Mouse (Mus musculus) brain, adult 2 months (tissue): ENCODE results near the gene Fancc.

Experiments used
- DNase-seq: peaks from one replicate; pipeline ENCODE4 v3.0.0; 2011; ENCODE audit warnings: low read depth, low spot score

The Fancc gene

GRCm38 (mm10) chr13:63293647-63294046 is 203.4 kb downstream of the Fancc start:
- DNase-seq: no peak

GRCm38 (mm10) chr13:63291016-63291415 is 206.1 kb downstream of the Fancc start:
- no peak for DNase-seq

DNA sequence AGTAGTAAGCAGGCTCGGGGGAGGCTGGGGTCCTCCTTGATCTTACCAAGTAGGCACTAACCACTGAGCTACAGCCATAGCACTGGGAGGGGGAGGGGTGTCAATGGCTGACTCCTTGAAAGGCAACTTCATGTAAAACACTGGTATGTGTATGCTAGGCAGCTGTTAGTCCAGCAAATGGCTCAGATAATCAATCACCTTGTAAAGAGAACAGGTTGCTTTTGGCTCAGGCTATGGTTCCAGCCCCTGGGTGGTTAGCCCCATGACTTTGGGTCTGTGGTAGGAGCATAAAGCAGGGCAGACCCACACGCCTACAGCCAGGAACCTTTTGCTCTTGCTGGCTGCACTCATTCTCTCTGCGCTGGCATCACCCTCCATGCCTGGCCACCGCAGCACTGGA is 207.0 kb downstream of the Fancc start:
- DNase-seq: no peak

- DNase-seq: peak; percentile 63
Observed at GRCm38 (mm10) chr13:63289687-63290086, 207.4 kb downstream of the Fancc start.

GRCm38 (mm10) chr13:63289152-63289551 is 207.9 kb downstream of the Fancc start:
- no peak for DNase-seq

DNA sequence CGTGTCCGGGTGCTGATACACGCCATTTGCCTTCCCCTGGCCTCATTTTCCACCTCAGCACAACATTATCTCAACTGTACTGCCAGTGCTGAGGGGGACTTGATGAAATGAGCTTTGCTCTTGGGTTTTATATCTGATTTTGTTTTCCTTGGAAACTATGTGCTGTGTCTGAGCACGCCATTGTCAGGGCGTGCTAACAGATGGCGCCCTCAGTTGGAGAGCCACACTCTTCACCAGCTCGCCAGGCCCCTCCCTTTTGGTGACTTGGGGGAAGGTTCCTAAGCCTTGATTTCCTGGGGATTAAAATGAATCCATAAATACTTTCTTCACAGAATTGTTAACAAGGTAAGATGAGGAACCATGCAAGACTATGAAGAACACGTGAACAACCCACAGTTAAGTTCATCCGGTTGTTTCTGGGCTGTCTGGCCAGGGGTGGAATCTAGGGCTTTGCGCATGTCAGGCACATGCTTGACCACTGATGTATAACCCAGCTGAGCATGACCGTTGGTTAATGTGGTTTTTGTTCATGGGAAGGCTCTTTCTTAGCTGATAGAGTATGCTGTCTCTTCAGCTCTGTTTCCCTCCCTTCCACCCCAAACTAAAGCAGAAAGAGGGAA is 210.5 kb downstream of the Fancc start:
- DNase-seq: peak; percentile 88

DNA sequence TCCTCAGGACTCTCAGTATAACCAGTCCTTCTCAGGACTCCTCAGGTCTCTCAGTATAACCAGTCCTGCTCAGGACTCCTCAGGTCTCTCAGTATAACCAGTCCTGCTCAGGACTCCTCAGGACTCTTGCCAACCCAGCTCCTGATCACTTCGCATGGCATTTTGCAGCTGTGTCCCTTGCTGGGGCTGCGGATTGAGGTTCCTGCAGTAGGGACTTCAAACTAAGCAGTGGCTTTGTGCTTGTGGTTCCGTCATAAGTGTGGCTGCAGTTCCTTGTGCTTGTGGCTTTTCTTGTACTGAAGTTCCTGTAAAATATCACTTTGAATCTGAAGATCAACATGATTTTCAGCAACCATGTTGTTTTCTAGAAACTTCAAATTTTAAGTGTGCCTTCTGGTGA is 212.3 kb downstream of the Fancc start:
- DNase-seq: no peak

GRCm38 (mm10) chr13:63283236-63283635 is 213.8 kb downstream of the Fancc start:
- no peak for DNase-seq

DNA sequence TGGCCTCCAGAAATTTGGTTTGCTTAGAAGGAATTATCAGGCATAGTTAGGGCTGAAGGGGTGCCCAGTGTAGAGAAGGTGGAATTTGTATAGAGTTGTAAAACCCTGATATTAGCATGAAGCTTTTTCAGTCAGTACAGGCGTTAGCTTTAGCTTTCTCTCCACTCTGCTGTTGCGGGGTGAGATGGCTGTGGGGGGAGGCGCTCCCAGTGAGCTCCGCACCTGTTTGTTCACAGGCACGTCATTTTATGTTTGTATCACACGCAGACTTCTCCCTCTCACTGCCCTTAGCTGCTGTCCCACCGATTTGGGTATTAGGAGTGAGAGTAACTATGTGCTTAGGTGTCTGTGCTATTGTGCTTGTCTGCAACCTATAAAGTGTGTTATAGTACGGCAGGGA is 215.9 kb downstream of the Fancc start:
- DNase-seq: no peak

DNA sequence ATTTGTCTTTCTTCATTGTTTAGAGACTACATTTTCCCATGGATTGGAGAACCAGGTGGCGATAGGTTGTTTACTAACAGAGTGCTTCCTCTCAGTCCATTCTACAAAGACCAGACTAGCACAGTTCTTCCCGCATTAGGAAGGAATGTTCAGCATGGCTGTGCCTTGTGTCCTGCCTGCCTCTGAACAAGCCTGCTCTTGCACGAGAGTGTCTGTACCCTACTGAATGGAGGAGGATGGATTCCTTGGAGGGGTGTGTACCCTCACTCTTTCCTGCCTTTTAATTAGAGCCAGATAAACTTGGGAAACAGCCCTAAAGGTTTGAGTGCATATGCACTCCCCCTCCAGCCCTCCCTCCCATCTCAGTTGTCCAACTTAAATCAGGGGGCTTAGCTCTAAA is 216.7 kb downstream of the Fancc start:
- DNase-seq: no peak

GRCm38 (mm10) chr13:63279807-63280206 is 217.3 kb downstream of the Fancc start:
- DNase-seq: no peak

GRCm38 (mm10) chr13:63278796-63279475 is 218.1 kb downstream of the Fancc start:
- DNase-seq: peak; percentile 68

GRCm38 (mm10) chr13:63278141-63278631 is 218.9 kb downstream of the Fancc start:
- no peak for DNase-seq

- DNase-seq: no peak
Observed at GRCm38 (mm10) chr13:63277316-63277715, 219.8 kb downstream of the Fancc start.

DNA sequence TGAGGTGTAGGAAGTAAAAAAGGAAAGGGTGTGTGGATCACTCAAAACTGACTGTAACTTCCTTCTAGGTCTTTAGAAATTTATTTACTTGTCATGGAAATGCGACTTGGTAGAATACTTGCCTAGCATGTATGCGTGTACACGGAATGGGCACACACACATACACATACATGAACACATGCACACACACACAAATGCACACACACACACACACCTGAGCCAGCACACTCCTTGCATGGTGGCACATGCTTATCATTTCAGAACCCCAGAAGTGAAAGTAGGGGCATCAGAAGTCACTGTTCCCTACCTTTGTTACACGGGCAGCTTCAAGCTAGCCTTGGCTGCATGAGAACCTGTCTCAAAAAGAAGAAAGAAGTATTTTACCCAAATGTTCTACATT is 220.7 kb downstream of the Fancc start:
- no peak for DNase-seq

GRCm38 (mm10) chr13:63274488-63275166 is 222.5 kb downstream of the Fancc start:
- DNase-seq: no peak

DNA sequence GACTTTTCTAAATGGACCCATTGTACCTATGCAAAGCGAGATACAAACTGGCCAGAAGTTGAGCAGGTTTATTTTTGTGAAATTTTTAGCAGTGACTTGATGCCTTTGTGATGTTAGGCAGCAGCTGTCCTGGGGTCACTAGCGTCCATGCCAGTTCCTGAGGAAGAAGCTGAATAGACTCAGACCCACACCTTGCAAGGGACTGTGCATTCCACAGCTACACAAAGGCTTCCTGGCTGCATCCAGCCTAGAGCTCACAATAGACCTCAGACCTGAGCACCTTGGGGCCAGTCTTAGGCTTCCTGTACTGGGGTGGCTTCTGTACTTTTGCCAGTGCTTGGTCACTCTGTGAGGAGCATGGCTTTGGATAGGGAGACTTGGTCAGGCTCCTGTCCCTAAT is 223.2 kb downstream of the Fancc start:
- no peak for DNase-seq

DNA sequence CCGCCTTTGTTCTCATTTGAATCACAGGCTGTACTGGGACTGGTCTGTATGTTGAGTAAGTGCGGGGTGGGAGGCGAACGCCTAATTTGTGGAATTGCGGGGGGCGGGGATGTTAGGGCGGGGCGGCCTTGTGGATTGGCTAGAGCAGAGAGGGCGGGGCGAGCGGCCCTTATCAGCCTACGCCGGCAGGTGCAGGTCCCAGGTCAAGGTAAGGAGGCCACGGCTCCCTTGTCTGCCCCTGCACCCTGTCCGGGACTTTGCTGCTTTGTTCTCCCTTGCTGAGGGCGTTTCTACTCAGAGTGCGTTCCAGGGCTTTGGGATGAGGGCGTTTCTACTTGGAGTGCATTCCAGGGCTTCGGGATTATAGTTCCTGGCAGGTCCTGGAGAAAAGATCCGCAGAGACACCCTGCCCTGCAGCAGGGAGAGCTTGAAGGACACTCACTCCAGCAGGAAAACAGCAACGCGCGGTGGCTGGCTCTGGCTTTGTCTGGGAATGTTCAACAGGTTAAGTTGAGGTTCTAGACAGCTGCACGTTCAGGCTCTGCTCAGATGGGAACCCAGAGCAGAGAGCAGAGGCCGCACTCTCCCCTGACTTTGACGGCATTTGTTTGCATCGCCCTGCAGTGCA is 224.4 kb downstream of the Fancc start:
- DNase-seq: no peak

DNA sequence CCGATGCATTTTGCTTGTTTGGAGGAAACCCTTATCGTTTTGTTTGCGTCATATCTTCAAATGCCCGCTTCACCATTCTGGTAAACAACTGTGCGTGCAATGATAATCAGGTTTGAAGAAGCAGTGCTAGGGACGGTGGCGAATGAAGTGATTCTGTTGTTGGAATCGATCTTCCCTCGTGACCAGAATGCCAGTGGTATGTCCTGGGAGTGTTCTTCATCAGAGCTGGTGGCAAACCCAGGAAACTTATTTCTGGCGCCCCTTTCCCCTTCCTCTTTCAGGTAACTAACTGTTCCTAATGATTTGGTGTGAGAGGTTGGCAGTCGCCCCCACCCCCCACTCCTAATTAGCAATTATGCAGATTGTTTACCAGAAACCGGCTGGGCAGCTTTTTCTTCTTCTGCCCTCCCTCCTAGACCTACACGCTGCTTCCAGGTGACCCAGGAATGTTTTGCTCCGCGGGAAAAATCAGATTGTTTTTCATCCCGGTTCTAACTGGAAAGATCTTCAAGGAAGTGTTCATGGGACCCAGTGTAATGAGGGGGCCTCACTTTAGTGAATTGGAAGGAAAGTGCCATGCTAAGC is 225.0 kb downstream of the Fancc start:
- DNase-seq: no peak

- DNase-seq: no peak
Observed at GRCm38 (mm10) chr13:63270191-63270590, 226.9 kb downstream of the Fancc start.

DNA sequence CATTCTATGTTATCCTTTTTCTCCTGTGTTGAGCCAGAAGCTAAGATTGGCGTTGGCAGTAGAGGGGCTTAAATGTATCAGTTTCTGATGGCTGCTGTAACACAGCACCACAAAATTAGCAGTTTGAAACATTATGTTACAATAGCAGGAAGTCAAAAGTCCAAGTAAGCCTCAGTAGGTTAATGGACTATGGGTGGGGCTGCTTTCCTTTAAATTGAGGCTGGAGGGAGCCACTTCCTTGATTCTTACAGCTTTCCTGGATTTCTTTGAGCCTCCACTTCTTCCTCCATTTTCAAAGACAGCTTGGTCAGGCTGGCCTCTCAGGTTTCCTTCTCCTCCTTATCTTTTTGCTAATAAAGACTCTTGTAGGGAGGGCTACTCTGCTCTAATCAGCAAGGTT is 228.3 kb downstream of the Fancc start:
- DNase-seq: no peak

DNA sequence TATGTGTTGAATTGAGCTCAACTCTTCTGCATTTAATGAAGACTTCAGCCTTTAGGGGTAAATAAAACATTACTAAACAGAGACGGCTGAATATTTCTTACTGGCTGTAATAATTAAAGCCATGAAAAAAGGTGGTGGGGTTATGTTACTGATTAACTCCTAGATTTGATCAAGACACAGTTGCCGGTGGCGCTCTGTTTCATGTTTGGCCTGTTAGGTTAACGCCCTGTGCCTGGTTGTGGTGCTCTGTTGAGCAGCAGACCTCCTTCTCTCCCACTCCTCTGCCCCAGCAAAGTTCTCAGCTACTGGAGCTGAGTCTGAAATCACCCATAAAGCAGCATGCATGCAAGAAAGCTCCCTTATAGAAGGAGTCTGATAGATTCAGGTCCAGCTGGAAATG is 228.7 kb downstream of the Fancc start:
- DNase-seq: no peak
